Mouse (Mus musculus) lung, embryonic 14.5 days (tissue): ENCODE measurements around the gene Mroh2a. TPM values are rescaled to one million over a fixed set of nuclear protein-coding genes. Genes with fewer than 3 reads are reported as not detected.
"Not testable (repeated sequence)": the region's sequence is repeated elsewhere in the genome, so short reads cannot be mapped to it uniquely, and the experiment has no call there.

Experiments
- ATAC-seq: fragments of 200-750 bp; cut with Nextera tagmentation; 2 replicates; pipeline ENCODE4 v1.8.0; 2017; ENCODE audit warnings: mild to moderate bottlenecking, moderate TSS enrichment, moderate library complexity; ENCODE audit not compliant: insufficient read depth
- DNase-seq: peaks from one replicate; pipeline ENCODE4 v3.0.0-alpha.2; 2015
- H3K27ac ChIP-seq: fragments of 300-500 bp; sonication (generic); 2 replicates; pipeline ENCODE4 v1.5.1; 2014; ENCODE audit warnings: low read depth, mild to moderate bottlenecking, moderate library complexity
- H3K27me3 ChIP-seq: fragments of 300-500 bp; sonication (generic); 2 replicates; pipeline ENCODE4 v1.6.1; 2014; ENCODE audit warnings: low read length, control low read depth; ENCODE audit not compliant: insufficient read depth
- H3K36me3 ChIP-seq: fragments of 300-500 bp; sonication (generic); 2 replicates; pipeline ENCODE4 v1.6.1; 2014; ENCODE audit warnings: control low read depth; ENCODE audit not compliant: insufficient read depth
- H3K4me1 ChIP-seq: fragments of 300-500 bp; sonication (generic); 2 replicates; pipeline ENCODE4 v1.6.1; 2014; ENCODE audit warnings: antibody characterized with exemption, control low read depth; ENCODE audit not compliant: insufficient read depth
- H3K4me2 ChIP-seq: fragments of 300-500 bp; sonication (generic); 2 replicates; pipeline ENCODE4 v1.6.1; 2014; ENCODE audit warnings: mild to moderate bottlenecking
- H3K4me3 ChIP-seq: fragments of 300-500 bp; sonication (generic); 2 replicates; pipeline ENCODE4 v1.5.1; 2014; ENCODE audit warnings: low read depth, low read length
- H3K9ac ChIP-seq: fragments of 300-500 bp; sonication (generic); 2 replicates; pipeline ENCODE4 v1.6.1; 2014
- H3K9me3 ChIP-seq: fragments of 300-500 bp; sonication (generic); 2 replicates; pipeline ENCODE4 v1.6.1; 2016; ENCODE audit warnings: low read depth, low read length, control low read depth
- CTCF ChIP-seq: IDR thresholded peaks from 2 replicates; pipeline ENCODE4 v1.5.1; 2016; ENCODE audit warnings: antibody characterized with exemption, low read depth
- WGBS: fragments of 180-500 bp; shearing (Covaris S2); extraction: QIAGEN DNeasy Blood & Tissue Kit; methylation state at CpG from one replicate; pipeline ENCODE4 v1.1.7; 2014; 5-methylcytosine and 5-hydroxymethylcytosine counted together
- polyA plus RNA-seq: library from polyadenylated mRNA; unstranded; fragments of >200 nt; fragmentation: Nextera tagmentation; extraction: Ambion mirVana; gene quantifications from 2 replicates; pipeline ENCODE4 v1.2.1, GENCODE M21; 2014

Gene Mroh2a
- polyA plus RNA-seq, 1 experiment from 2014 or later = 2.1 TPM

DNA sequence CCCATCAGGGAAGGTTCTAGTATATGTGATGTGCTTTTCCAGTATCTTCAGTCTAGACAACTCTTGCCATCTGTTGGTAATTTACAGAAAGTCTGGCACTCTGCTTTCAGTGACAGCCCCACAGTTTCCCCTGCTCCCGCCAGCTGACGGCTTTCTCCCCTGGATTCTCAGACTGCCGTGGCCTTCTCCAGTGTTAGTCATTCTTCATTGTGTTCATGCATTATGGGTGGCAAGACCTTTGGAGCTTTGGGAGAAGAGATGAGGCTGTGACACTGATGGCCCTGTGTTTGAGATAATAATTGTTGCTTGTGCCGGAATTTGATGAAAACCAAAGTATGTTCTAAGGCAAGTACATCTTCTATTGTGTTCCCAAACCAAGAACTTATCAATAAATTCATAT is 8.2 kb upstream of the Mroh2a start:
- Histone ChIP-seq H3K9ac (no peak overlapping the region), H3K9me3 (peaks cover 43% of the 10 kb centered on the region), H3K4me2 (no peak overlapping the region), H3K27ac (no peak overlapping the region), H3K4me1 (no peaks in the 10 kb centered on the region), H3K36me3 (no peaks in the 10 kb centered on the region), H3K27me3 (no peaks in the 10 kb centered on the region), H3K4me3 (no peak overlapping the region)
- DNase-seq (no peak), ATAC-seq (no peak)
- 49% methylated on average over 4 of the region's 4 CpGs for WGBS
- no peak for TF ChIP-seq CTCF

DNA sequence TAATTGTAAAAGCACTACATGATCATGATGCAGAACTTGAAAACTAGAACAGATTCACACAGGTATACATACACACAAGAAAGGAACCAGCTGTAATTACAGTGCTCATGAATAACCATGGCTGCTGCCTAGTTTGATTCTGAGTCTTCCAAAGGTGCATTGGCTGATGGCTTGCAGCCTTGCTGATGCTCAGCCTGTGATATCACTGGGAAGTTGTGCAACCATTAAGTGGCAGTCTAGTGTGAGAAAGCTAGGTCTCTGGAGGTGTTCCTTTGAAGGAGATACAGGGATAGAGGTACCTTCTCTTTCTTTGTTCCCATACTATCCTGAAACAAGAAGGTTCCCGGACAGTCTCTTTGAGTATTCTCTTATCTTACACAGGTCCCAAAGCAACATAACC is 7.7 kb upstream of the Mroh2a start:
- no peaks in the 10 kb centered on the region for H3K4me1 ChIP-seq
- no peak overlapping the region for H3K27ac ChIP-seq
- ATAC-seq (no peak), DNase-seq (peak; percentile 8)
- TF ChIP-seq CTCF = no peak
- H3K4me2 ChIP-seq = no peak overlapping the region
- H3K36me3 ChIP-seq = no peaks in the 10 kb centered on the region
- H3K9ac ChIP-seq = no peak overlapping the region
- 18% methylated on average over 1 of the region's 1 CpGs for WGBS
- peaks cover 38% of the 10 kb centered on the region for H3K9me3 ChIP-seq
- H3K27me3 ChIP-seq = no peaks in the 10 kb centered on the region
- no peak overlapping the region for H3K4me3 ChIP-seq

DNA sequence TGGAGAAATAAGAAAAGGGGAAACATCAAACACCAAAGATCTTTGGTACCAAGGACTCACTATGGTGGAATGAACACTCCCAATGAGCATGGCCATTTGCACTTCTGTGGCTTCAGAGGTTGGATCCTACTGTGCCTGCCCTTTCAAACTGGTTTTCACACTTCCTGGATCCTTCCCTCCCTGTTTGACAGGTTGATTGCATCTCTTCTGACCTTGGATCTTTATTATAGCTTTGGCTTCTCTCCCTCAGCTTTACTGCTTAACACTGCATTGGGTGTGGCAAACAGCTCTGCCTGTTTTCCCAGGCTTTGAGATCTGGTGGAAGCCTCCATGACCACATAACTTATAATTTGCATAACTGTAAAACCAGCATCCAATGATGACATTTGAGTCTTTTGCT is 6.5 kb upstream of the Mroh2a start:
- Histone ChIP-seq H3K9ac (no peak overlapping the region), H3K9me3 (peaks cover 26% of the 10 kb centered on the region), H3K4me3 (no peak overlapping the region), H3K27me3 (no peaks in the 10 kb centered on the region), H3K4me1 (no peaks in the 10 kb centered on the region), H3K36me3 (no peaks in the 10 kb centered on the region), H3K4me2 (no peak overlapping the region), H3K27ac (no peak overlapping the region)
- ATAC-seq (no peak), DNase-seq (no peak)
- no peak for TF ChIP-seq CTCF

DNA sequence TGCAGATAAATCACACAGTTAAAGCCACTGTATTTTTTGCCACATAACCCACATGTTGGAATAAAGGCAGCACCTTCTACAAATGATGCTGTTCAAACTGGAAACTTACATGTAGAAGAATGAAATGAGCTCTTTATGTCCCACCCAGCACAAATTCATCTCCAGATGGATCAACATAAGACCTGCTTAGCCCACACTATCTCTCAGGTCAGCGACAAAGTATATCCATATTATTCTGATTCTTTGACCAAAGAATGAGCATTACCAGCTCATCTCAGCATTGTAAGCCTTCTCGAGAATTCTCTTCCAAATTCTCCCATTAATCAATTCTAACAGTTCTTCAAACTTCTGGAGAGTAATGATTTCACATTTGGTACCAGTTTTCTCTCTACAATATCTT is 4.6 kb upstream of the Mroh2a start:
- 39% methylated on average over 2 of the region's 2 CpGs for WGBS
- no peak overlapping the region for H3K4me2 ChIP-seq
- no peak overlapping the region for H3K27ac ChIP-seq
- no peaks in the 10 kb centered on the region for H3K36me3 ChIP-seq
- no peak for DNase-seq
- no peaks in the 10 kb centered on the region for H3K27me3 ChIP-seq
- peaks cover 28% of the 10 kb centered on the region for H3K9me3 ChIP-seq
- no peak overlapping the region for H3K4me3 ChIP-seq
- TF ChIP-seq CTCF = no peak
- H3K4me1 ChIP-seq = no peaks in the 10 kb centered on the region
- no peak for ATAC-seq
- no peak overlapping the region for H3K9ac ChIP-seq

DNA sequence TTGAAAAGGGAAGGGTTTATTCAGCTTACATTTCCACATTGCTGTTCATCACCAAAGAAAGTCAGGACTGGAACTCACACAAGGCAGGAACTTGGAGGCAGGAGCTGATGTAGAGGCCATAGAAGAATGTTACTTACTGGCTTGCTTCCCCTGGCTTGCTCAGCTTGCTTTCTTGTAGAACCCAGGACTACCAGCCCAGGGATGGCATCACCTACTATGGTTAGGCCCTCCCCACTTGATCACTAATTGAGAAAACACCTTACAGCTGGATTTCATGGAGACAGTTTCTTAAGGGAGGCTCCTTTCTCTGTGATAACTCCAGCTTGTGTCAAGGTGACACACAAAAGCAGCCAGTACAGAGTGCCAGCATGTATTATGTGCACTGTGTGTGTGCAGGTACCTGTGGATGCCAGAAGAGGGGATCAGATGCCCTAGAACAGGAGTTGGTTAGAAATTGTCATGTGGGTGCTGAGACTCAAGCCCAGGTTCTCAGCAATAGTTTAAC is 3.7 kb upstream of the Mroh2a start:
- peaks cover 31% of the 10 kb centered on the region for H3K9me3 ChIP-seq
- DNase-seq, H3K9ac ChIP-seq, H3K4me1 ChIP-seq, H3K27ac ChIP-seq, H3K4me2 ChIP-seq, H3K4me3 ChIP-seq, H3K27me3 ChIP-seq, ATAC-seq, H3K36me3 ChIP-seq: not testable (repeated sequence)

DNA sequence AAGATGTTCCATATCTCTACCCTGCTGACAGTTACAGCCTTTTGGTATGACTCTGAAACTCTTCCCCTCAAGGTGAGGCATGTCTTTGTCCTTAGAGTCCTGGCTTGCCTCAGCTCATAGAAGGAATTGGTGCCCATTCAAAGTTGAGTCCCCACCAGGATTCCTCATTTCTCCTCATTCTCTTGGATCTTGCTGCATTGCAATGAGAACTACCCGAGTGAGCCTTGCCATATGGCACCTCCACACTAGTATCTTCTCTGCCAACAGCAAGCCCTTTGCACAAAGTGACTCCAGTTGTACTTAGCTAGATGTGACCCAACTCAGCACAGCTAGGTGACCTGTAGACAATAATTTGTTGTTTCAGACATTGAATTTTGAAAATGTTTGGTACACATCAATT is 3.2 kb upstream of the Mroh2a start:
- Histone ChIP-seq H3K27me3 (no peaks in the 10 kb centered on the region), H3K4me3 (no peak overlapping the region), H3K9me3 (peaks cover 36% of the 10 kb centered on the region), H3K4me1 (no peaks in the 10 kb centered on the region), H3K4me2 (no peak overlapping the region), H3K9ac (no peak overlapping the region), H3K27ac (no peak overlapping the region), H3K36me3 (no peaks in the 10 kb centered on the region)
- DNase-seq (no peak), ATAC-seq (no peak)
- no peak for TF ChIP-seq CTCF
- 41% methylated on average over 1 of the region's 1 CpGs for WGBS

DNA sequence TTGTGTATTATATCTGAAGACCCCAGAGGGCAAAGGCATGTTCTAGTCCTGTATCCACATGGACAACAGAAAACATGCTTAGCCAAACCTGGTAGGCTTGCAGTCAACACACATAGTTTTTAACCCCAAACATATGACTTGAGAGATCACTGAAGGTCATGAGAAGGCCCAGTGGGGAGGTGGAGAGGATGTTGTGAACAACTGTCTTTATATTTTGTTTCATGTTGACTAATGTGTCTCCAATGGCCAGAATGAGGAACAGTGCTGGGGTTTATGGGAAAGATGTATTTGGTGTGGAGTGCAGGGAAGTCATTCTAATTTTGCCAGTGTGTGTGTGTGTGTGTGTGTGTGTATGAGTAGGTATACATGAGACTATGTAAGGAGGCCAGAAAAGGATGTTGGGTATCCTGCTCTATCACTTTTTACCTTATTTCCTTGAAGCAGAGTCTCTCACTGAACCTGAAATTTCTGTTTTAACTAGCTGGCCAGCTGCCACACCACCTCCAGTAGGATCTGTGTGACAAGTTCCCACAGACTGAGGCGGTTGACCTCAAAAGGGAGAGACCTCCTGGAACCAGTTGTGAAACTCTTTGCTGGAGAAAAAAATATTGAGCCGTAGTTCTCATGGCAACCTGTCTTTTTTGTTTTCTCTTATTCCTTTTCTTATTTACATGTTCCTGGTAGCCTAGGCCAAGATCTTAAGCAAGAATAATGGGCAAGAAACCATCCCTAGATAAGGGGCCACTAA is 2.6 kb upstream of the Mroh2a start:
- no peak for TF ChIP-seq CTCF
- peaks cover 41% of the 10 kb centered on the region for H3K9me3 ChIP-seq
- H3K27ac ChIP-seq = no peak overlapping the region
- no peaks in the 10 kb centered on the region for H3K27me3 ChIP-seq
- 65% methylated on average over 2 of the region's 2 CpGs for WGBS
- H3K9ac ChIP-seq = no peak overlapping the region
- no peaks in the 10 kb centered on the region for H3K4me1 ChIP-seq
- no peak for DNase-seq
- no peak overlapping the region for H3K4me3 ChIP-seq
- ATAC-seq = no peak
- no peaks in the 10 kb centered on the region for H3K36me3 ChIP-seq
- no peak overlapping the region for H3K4me2 ChIP-seq

DNA sequence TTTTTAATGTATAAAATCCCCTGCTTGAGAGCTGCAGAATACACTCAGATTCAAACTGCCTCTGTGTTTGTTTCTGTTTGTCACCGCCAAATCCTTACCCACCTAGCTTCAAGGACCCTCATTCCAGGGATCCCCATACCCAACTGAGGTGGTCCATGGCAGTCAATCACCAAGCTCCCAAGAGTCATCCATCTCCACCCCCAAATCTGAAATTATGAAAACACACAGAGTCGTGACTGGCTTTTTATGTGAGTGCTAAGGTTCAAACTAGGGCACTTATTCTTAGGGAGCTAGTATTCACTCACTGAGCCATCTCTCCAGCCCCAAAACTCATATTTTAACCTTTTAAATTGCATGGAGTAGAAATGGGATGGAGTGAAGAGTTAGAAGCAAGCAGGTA is 1.5 kb upstream of the Mroh2a start:
- not testable (repeated sequence) for H3K27ac ChIP-seq, H3K9ac ChIP-seq, H3K36me3 ChIP-seq, DNase-seq, H3K27me3 ChIP-seq, H3K4me1 ChIP-seq, H3K4me3 ChIP-seq, ATAC-seq, H3K4me2 ChIP-seq
- WGBS = 41% methylated on average over 2 of the region's 2 CpGs
- peaks cover 52% of the 10 kb centered on the region for H3K9me3 ChIP-seq
